Mouse (Mus musculus) C2C12 (cell line): ENCODE data around the gene Tacc2.

Experiments
- CEBPB ChIP-seq: IDR thresholded peaks from one replicate; pipeline ENCODE4 v1.6.1; 2011; ENCODE audit warnings: low read depth, mild to moderate bottlenecking, control low read depth, moderate library complexity
- CTCF ChIP-seq: IDR thresholded peaks from one replicate; pipeline ENCODE4 v1.5.1; 2011; ENCODE audit not compliant: control insufficient read depth, insufficient read depth, insufficient read length
- FOSL1 ChIP-seq: IDR thresholded peaks from one replicate; pipeline ENCODE4 v1.8.0; 2011; ENCODE audit warnings: mild to moderate bottlenecking, low read length; ENCODE audit not compliant: poor library complexity, insufficient read depth, severe bottlenecking
- MYOD1 ChIP-seq: IDR thresholded peaks from one replicate; pipeline ENCODE4 v1.6.1; 2011; ENCODE audit warnings: low read depth; ENCODE audit not compliant: control insufficient read depth, insufficient read length
- MYOG ChIP-seq: IDR thresholded peaks from one replicate; pipeline ENCODE4 v1.6.1; 2011; ENCODE audit not compliant: control insufficient read depth, insufficient read length; ENCODE audit errors: extremely low read depth
- USF1 ChIP-seq: IDR thresholded peaks from one replicate; pipeline ENCODE4 v1.6.1; 2011; ENCODE audit warnings: low read depth, mild to moderate bottlenecking, control low read depth, moderate library complexity

- no peak for TF ChIP-seq CTCF
- TF ChIP-seq MYOG = no peak
- no peak for TF ChIP-seq FOSL1
- TF ChIP-seq CEBPB = no peak
- no peak for TF ChIP-seq USF1
- no peak for TF ChIP-seq MYOD1
Measured at GRCm38 (mm10) chr7:130662250-130662649, 85.0 kb downstream of the Tacc2 start.
